Mouse (Mus musculus) cerebellum, adult 2 months (tissue): ENCODE measurements around the gene Spop.

Source experiments
- CTCF ChIP-seq: fragments of 200-500 bp; IDR thresholded peaks from 2 replicates; pipeline ENCODE4 v1.5.1; 2011; ENCODE audit warnings: low read depth, mild to moderate bottlenecking, control low read depth, low read length, moderate library complexity, borderline replicate concordance; ENCODE audit not compliant: insufficient read depth
- POLR2A ChIP-seq: fragments of 200-500 bp; IDR thresholded peaks from 2 replicates; pipeline ENCODE4 v1.6.1; 2011; ENCODE audit warnings: low read length, control low read depth, borderline replicate concordance; ENCODE audit not compliant: insufficient read depth

DNA sequence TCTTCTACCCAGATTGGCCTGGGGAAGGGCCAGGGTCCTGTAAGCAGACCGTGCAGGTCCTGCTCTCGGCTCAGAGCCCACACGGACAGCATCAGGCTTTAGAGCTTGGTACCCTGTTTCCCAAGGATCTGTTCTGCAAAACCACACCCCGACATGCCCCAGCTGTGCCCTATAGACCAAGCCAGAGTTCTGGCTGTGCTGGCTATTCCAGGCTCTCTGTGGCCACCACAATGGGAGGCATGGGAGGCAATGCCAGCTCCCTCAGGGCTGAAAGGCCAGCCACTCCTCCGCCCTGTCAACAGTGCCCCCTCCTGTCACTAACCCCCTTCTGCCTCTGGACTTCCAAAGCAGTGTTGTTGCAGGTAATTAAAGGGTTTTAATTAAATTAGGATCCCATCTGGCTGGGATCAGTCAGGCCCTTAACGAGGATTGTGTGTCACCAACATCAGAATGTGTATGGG is 90.4 kb downstream of the Spop start:
- TF ChIP-seq POLR2A = no peak
- TF ChIP-seq CTCF = no peak
